Mouse (Mus musculus) lung, embryonic 16.5 days (tissue): ENCODE measurements at regions not wholly inside any gene's neighbourhood (a gene's known extent, or its start where the extent isn't known, plus 50 kb on each side); places are given as distances from the start of the nearest gene placed in this dataset.

Experiments used
- ATAC-seq: fragments of 200-750 bp; cut with Nextera tagmentation; 2 replicates; pipeline ENCODE4 v1.8.0; 2017; ENCODE audit warnings: low read depth, mild to moderate bottlenecking, moderate library complexity
- H3K27ac ChIP-seq: fragments of 300-500 bp; sonication (generic); 2 replicates; pipeline ENCODE4 v1.5.1; 2014; ENCODE audit warnings: mild to moderate bottlenecking, control low read depth, low read length
- H3K27me3 ChIP-seq: fragments of 300-500 bp; sonication (generic); 2 replicates; pipeline ENCODE4 v1.6.1; 2014; ENCODE audit warnings: low read depth, low read length, mixed read lengths; ENCODE audit not compliant: control insufficient read depth, insufficient read depth
- H3K36me3 ChIP-seq: fragments of 300-500 bp; sonication (generic); 2 replicates; pipeline ENCODE4 v1.6.1; 2014; ENCODE audit warnings: low read length; ENCODE audit not compliant: control insufficient read depth, insufficient read depth
- H3K4me1 ChIP-seq: fragments of 300-500 bp; sonication (generic); replicated peaks from 2 replicates; pipeline ENCODE4 v1.6.1; 2014; ENCODE audit warnings: low read length, mixed read lengths; ENCODE audit not compliant: control insufficient read depth, insufficient read depth
- H3K4me2 ChIP-seq: fragments of 300-500 bp; sonication (generic); 2 replicates; pipeline ENCODE4 v1.6.1; 2014; ENCODE audit warnings: low read depth, low read length, control low read depth
- H3K4me3 ChIP-seq: fragments of 300-500 bp; sonication (generic); 2 replicates; pipeline ENCODE4 v1.5.1; 2014; ENCODE audit warnings: mild to moderate bottlenecking, low read length, control low read depth
- H3K9ac ChIP-seq: fragments of 300-500 bp; sonication (generic); 2 replicates; pipeline ENCODE4 v1.6.1; 2014; ENCODE audit warnings: low read length, control low read depth
- H3K9me3 ChIP-seq: fragments of 300-500 bp; sonication (generic); 2 replicates; pipeline ENCODE4 v1.6.1; 2016; ENCODE audit warnings: low read length; ENCODE audit not compliant: control insufficient read depth
- WGBS: fragments of 180-500 bp; shearing (Covaris S2); extraction: QIAGEN DNeasy Blood & Tissue Kit; methylation state at CpG from one replicate; pipeline ENCODE4 v1.1.7; 2014; 5-methylcytosine and 5-hydroxymethylcytosine counted together

DNA sequence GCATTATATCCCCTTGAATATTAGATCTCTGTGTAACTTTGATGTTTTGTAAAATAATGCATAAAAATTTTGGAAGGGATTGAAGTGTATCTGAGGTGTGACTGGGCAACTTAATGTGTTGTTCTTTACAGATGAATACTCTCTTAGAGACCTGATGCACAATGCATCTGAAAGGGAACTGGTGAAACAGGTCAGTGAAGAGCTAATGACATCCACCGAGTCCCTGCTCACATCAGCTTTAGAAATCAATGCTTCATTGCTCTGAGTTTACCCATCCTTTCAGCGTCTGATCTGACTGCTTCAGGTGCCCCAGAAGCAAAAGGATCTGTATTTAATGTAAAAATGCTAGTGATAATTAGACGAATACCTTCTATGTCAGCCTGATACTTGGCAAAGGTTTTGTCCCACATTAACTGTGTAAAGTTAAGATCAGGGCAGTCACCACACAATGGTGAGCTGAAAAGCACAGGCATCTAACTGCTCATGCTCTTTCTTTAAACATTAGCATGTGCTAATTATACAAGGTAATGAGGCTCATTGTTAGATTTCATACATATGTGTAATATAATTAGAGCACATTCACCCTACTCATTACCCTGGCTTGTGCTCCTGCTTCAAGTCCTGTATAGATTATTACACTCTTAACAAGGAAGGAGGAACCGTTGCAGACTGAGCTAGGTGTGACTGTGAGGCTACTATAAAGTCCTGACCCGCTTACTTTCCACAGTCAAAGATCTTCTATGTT lies 204.6 kb upstream of the Tlr4 start:
- WGBS, result 77% methylated on average over 5 of the region's 5 CpGs
- no peak for ATAC-seq
- no peaks in the 10 kb centered on the region for H3K27me3 ChIP-seq

GRCm38 (mm10) chr4:66618811-66619440 lies 208.5 kb upstream of the Tlr4 start:
- WGBS, result 45% methylated on average over 2 of the region's 2 CpGs

More for the DNA sequence above, 204.6 kb upstream of the Tlr4 start:
- Histone ChIP-seq H3K4me2 (no peak overlapping the region), H3K9ac (no peak overlapping the region), H3K9me3 (no peaks in the 10 kb centered on the region), H3K4me1 (peaks cover 8% of the 10 kb centered on the region), H3K27ac (no peak overlapping the region), H3K4me3 (no peak overlapping the region), H3K36me3 (no peaks in the 10 kb centered on the region)

DNA sequence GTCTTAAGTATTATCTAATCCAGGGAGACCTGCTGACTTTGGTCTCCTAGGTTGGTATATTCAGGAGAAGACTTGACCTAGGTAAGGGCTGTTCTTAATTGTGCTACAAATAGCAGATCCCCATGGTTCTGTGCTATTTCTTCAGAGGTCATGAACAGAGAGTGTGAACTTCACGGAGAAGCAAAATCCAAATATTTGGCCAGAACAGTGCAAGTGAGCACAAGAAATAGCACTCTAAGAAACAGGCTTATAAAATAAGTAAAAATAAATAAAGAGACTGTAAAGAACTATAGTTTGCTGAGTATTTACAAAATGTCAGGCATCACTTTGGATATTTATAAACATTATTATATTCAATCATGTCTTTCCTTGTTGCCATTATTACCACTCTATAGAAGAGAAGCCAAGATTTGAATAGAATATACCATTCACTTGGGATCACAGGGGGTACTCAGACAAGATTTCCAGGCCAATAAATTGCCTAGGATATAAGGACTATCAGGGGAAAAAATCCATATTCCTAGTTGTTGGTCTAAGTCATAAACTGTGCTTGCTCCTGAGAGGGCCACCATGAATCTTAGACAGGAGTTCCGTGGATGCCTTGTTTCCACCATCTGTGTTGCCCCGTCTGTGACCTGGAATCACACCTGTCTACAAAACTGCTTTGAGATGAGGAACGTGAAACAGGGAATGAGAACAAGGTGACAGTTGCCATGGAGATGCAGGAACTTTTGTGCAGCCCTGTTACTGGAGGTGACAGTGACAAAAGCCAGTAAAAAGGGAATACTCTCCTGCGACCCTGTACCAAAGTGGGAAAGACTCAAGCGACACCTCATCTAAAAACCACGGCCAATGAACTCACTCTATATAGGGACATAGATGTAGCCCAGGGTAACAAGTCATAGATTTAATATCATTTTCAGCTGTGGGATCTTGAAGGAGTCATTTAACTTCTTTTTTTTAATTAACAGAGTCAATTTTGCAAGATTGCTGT lies 209.3 kb upstream of the Tlr4 start:
- H3K36me3 ChIP-seq, result no peaks in the 10 kb centered on the region
- no peak overlapping the region for H3K4me3 ChIP-seq
- no peak overlapping the region for H3K4me2 ChIP-seq
- 0 out of 2 replicates have a peak overlapping the region, but pooled peaks have one; percentile 12 for H3K27ac ChIP-seq
- WGBS, result 46% methylated on average over 7 of the region's 7 CpGs
- peak; percentile 83 for ATAC-seq
- peaks cover 8% of the 10 kb centered on the region for H3K4me1 ChIP-seq
- H3K9ac ChIP-seq, result no peak overlapping the region
- no peaks in the 10 kb centered on the region for H3K9me3 ChIP-seq
- H3K27me3 ChIP-seq, result no peaks in the 10 kb centered on the region

More at GRCm38 (mm10) chr4:66618811-66619440, 208.5 kb upstream of the Tlr4 start:
- Histone ChIP-seq H3K4me2 (no peak overlapping the region), H3K4me1 (peaks cover 8% of the 10 kb centered on the region), H3K27ac (no peak overlapping the region), H3K9ac (no peak overlapping the region), H3K27me3 (no peaks in the 10 kb centered on the region), H3K36me3 (no peaks in the 10 kb centered on the region), H3K4me3 (no peak overlapping the region), H3K9me3 (no peaks in the 10 kb centered on the region)
- ATAC-seq, result no peak; the same call in 1 of the 2 replicates

DNA sequence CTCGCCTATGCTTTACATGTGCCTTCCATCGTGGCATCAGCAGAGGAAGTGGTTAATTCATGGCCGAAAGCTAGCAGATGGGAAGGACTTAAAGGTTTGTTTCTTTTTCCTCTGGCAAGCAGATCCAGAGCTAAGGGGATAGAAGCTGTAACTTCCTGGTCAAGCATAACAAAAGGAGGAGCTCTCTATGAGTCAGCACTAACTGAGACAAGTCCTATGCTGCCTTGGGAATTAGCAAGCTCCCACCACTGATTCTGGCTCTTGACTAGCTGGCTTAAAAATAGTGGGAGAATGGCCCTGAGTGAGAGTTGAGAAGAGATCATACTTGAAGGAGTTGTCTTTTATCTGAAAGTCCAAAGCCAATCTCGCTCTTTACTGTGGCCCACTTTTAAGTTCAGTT lies 210.3 kb upstream of the Tlr4 start:
- 55% methylated on average over 4 of the region's 4 CpGs for WGBS
- no peaks in the 10 kb centered on the region for H3K9me3 ChIP-seq
- H3K36me3 ChIP-seq, result no peaks in the 10 kb centered on the region
- peak; percentile 51; the same call in 1 of the 2 replicates for ATAC-seq
- no peaks in the 10 kb centered on the region for H3K27me3 ChIP-seq
- H3K27ac ChIP-seq, result no peak overlapping the region
- no peak overlapping the region for H3K4me3 ChIP-seq
- no peak overlapping the region for H3K9ac ChIP-seq
- H3K4me1 ChIP-seq, result peaks cover 8% of the 10 kb centered on the region
- no peak overlapping the region for H3K4me2 ChIP-seq

- H3K36me3 ChIP-seq, result no peaks in the 10 kb centered on the region
- no peak overlapping the region for H3K4me3 ChIP-seq
- ATAC-seq, result no peak
- no peak overlapping the region for H3K4me2 ChIP-seq
- no peak overlapping the region for H3K27ac ChIP-seq
- H3K27me3 ChIP-seq, result no peaks in the 10 kb centered on the region
- H3K9me3 ChIP-seq, result no peaks in the 10 kb centered on the region
- H3K4me1 ChIP-seq, result no peaks in the 10 kb centered on the region
- H3K9ac ChIP-seq, result no peak overlapping the region
Measured at GRCm38 (mm10) chr4:66604849-66605248, 200.4 kb upstream of the Astn2 start.

GRCm38 (mm10) chr4:66598737-66599136 lies 194.3 kb upstream of the Astn2 start:
- no peak for ATAC-seq
- 89% methylated on average over 1 of the region's 1 CpGs for WGBS
- no peak overlapping the region for H3K9ac ChIP-seq
- no peak overlapping the region for H3K4me3 ChIP-seq
- no peaks in the 10 kb centered on the region for H3K9me3 ChIP-seq
- no peaks in the 10 kb centered on the region for H3K27me3 ChIP-seq
- H3K27ac ChIP-seq, result no peak overlapping the region
- H3K4me1 ChIP-seq, result no peaks in the 10 kb centered on the region
- H3K4me2 ChIP-seq, result no peak overlapping the region
- no peaks in the 10 kb centered on the region for H3K36me3 ChIP-seq

- Histone ChIP-seq H3K4me2 (no peak overlapping the region), H3K4me3 (no peak overlapping the region), H3K4me1 (no peaks in the 10 kb centered on the region), H3K9me3 (no peaks in the 10 kb centered on the region), H3K27me3 (no peaks in the 10 kb centered on the region), H3K27ac (no peak overlapping the region), H3K9ac (no peak overlapping the region), H3K36me3 (no peaks in the 10 kb centered on the region)
- no peak for ATAC-seq
- 66% methylated on average over 5 of the region's 5 CpGs for WGBS
Measured at GRCm38 (mm10) chr4:66586647-66587046, 182.2 kb upstream of the Astn2 start.

- Histone ChIP-seq H3K27ac (no peak overlapping the region), H3K4me3 (no peak overlapping the region), H3K9ac (no peak overlapping the region), H3K4me1 (no peaks in the 10 kb centered on the region), H3K4me2 (no peak overlapping the region), H3K9me3 (no peaks in the 10 kb centered on the region), H3K27me3 (no peaks in the 10 kb centered on the region), H3K36me3 (no peaks in the 10 kb centered on the region)
- no peak for ATAC-seq
- 34% methylated on average over 3 of the region's 3 CpGs for WGBS
Measured at GRCm38 (mm10) chr4:66586166-66586565, 181.8 kb upstream of the Astn2 start.

GRCm38 (mm10) chr4:66556936-66557335 lies 152.5 kb upstream of the Astn2 start:
- Histone ChIP-seq H3K27ac (no peak overlapping the region), H3K4me3 (no peak overlapping the region), H3K27me3 (no peaks in the 10 kb centered on the region), H3K36me3 (no peaks in the 10 kb centered on the region), H3K9me3 (no peaks in the 10 kb centered on the region), H3K4me2 (no peak overlapping the region), H3K4me1 (no peaks in the 10 kb centered on the region), H3K9ac (no peak overlapping the region)
- no peak for ATAC-seq
